Mouse (Mus musculus): ENCODE data around the gene Arhgef12.
A peak's percentile ranks its signal among the peaks of the same experiment; 100 is the strongest.

Gene Arhgef12

DNA sequence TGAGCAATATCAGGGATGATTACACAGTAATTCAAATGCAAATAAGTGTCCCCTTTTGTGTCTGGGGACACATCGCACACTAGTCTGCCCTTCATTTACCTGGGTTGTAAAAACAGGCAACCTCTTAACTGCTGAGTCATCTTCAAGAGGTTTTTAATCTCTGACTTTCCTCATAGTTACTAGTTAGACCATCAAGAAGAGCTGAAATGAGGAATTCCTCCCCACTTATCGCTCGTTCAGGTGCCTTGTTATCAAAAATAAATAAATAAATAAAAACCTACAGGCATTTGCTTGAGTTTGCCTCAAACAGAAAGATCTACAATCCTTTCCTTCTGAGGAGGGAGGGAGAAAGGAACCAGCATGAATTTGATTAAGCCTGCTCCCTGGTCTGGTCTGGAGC, 1.7 kb upstream of the Arhgef12 start:
- DNase-seq (ENCODE audit: low read depth): no peak

- DNase-seq (ENCODE audit: low read depth): no peak
Measured at GRCm38 (mm10) chr9:43108081-43108480, 1.0 kb upstream of the Arhgef12 start.

GRCm38 (mm10) chr9:43107555-43107954, 516 bp upstream of the Arhgef12 start:
- DNase-seq (ENCODE audit: low read depth): no peak

DNA sequence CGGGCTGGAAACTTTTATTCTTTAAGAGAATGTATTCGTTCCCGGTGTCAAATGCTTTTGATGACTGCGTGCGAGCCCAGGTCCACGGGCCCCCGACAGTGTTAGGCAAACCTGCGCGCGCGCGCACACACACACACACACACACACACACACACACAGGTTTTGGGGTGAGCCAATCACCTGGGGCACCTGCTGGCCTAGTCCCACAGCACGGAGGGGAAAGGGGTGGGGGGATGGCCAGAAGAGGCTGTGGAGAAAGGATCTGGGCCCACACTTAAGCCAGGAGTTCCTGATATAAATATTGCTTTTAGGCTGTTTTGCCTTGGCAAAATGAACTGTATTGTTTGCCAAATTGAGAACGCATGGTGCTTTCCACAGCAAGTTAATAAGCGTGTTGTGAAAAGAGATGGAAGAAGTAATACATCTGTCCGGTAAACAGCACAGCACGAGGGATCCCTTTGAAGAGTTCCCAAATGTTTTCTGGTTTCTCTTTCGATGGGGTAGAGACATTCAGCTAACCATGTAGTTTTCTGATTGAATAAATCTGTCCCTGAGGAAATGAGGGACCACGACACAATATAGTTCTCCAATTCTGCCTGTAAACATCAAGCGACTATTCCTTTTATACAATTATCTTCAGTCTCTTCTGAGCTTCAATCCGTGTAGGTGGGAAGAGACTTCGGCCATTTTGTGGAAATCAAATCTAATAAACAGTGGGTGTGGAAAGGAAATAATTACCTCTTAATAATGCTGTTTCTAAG, 433 bp downstream of the Arhgef12 start:
- DNase-seq (ENCODE audit: low read depth): peak; percentile 39

- DNase-seq (ENCODE audit: low read depth): peak; percentile 95
Measured at GRCm38 (mm10) chr9:43105664-43106361, 1.2 kb downstream of the Arhgef12 start.

DNA sequence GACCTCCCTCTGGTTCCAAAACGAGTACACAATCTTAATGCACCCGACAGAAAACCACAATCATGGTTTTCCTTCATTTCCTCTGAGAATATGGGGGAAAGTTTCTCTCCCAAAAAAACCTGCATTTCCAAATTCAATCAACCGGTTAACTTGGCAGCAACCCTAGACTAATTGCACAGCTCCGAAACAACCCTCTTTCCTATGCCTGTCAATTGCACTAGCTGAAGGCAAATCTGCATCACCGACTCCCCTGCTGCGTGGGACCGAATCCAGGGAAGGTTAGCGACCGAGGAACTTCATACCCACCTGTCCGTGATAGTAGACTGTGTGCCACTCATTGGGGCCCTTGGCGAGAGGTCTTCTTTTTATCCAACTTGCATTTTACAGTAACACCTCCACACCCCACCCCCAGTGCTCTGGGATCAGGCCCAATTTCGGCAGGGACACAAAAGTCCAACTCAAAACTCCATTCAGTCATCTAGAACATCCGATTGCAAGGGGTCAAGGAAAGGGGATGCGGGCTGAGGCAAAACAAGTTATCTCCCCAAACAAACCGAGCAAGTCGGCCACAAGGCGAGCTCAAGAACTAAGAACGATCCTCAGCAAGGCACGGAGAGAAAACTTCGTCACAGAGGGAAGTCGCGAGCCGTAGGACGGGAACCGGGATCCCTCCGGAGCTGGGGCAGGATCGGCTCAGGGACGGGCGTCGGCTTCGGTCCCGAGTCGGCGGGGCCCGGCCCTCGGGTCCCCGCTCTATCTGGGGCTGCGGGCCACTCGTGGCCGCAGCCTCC, 2.0 kb downstream of the Arhgef12 start:
- DNase-seq (ENCODE audit: low read depth): peak; percentile 44

- DNase-seq (ENCODE audit: low read depth): no peak
Measured at GRCm38 (mm10) chr9:43104526-43104872, 2.5 kb downstream of the Arhgef12 start.

DNA sequence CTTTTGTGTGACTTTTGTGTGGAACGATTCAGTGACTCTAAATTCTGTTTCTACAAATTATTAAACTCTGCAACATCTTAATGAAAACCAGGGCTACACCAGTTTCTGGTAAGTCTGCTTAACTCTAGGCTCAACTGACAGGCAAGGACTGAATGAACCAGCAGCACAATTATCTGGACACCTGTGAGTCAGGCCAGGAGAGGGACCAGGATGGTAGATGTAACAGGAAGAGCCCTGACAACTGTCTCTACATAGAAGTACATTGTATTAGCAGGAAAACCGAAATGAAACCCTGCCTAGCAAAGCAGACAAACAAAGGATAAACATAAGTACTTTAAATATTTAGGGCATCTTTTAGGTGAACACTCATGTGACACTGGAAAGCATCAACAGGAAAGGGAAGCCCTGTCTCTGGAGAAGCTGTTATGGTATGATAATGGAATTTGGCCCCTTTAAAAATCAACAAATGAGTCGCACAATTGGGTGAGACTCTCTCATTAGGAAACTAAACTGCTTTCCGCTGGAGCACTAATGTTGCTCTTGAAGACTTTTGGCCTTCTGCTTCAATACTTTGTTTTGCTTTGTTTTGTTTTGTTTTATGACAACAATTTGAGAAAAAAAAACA, 3.3 kb downstream of the Arhgef12 start:
- no peak for DNase-seq (ENCODE audit: low read depth)

DNA sequence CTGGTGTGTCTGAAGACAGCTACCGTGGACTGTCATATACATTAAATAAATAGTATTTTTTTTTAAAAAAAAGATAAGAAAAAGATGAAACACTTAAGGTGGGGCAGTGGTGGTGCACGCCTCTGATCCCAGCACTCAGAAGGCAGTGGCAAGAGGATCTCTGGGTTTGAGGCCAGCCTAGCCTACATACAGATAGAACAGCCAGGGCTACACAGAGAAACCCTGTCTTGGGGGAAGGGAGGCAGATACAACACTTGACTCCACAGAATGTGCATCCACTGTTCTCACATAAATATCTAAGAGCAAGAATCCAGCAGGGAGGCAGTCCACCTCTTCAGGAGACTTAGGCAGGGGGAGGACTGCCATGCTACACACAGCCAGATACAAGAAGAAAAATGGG, 4.1 kb downstream of the Arhgef12 start:
- DNase-seq (ENCODE audit: low read depth): no peak

GRCm38 (mm10) chr9:43101936-43102595, 5.0 kb downstream of the Arhgef12 start:
- DNase-seq (ENCODE audit: low read depth): no peak

DNA sequence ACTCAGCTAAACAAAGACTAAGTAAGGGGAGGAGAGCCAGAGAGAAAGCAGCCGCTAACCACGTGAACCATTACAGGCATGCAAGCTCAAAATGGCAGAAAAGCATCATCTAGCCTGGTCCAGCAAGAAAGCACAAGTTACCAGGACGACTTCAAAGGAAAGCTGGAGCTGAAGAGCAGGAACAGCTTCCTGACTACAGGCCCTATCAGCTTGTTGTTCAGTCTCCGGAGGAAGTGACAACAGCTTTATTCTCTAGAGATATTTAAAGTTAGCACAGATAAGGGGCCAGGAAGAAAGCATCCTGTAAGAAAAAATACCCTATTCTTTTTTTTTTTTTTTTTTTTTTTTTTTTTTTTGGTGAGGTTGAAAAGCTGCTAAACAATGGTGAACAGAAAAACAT, 8.1 kb downstream of the Arhgef12 start:
- no peak for DNase-seq (ENCODE audit: low read depth)

- peak; percentile 57 for DNase-seq (ENCODE audit: low read depth)
Measured at GRCm38 (mm10) chr9:43097801-43098557, 9.1 kb downstream of the Arhgef12 start.

GRCm38 (mm10) chr9:43096337-43096736, 10.7 kb downstream of the Arhgef12 start:
- DNase-seq (ENCODE audit: low read depth): no peak

- DNase-seq (ENCODE audit: low read depth): no peak
Measured at GRCm38 (mm10) chr9:43094828-43095227, 12.2 kb downstream of the Arhgef12 start.

DNA sequence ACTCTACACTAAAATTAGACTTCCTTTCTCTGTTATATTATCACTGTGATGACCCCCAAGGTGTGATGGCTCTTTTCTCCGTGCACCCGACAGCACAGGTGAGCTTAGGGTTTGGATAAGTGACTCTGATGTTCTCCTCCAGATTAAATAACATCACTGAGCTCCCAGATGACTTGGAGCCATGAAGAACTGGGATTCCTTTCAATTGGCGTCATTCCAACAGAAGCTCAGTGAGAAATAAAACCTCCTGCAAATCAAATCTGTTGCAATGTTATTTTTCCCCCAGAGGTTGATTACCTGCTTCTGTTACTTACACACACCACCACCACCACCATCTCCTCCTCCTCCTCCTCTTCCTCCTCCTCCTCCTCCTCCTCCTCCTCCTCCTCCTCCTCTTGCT, 13.2 kb downstream of the Arhgef12 start:
- peak; percentile 57 for DNase-seq (ENCODE audit: low read depth)

GRCm38 (mm10) chr9:43085686-43086285, 21.3 kb downstream of the Arhgef12 start:
- no peak for DNase-seq (ENCODE audit: low read depth)

DNA sequence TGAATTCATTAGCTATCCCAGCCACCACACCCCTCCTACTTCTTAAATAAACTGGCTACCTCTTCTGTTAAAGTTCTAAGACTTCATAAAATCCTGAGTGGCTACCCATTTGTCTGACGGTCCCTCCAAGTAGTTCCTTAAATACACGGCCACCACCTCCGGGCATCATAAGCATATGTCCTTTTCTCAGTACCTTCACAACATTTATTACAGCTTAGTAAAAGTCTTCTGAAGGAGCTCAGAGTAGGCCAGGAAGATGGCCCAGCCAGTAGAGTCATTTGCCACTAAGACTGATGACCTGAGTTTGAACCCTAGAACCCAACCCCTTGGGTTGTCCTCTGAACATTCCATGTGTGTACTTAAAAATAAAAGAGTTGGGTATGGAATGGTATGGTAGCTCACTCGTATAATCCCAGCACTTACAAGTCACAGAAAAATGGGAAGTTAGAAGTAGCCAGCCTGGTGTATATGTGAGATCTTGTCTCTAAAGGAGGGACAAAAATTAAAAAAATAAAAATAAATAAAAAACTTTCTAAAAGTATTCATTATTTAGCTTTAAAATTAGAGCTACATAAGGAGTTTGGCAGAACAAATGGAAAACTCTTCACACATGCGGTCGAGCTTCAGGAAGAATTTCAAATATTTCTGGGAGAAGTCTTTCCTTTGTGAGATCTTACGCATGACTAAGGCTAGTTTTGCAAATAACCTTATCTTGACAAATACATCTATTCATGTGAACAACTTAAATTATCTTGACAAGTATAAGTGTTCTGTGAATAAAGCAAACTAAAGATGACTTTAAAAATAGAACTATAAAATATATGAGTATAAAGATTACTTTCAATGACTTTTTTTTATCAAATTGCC, 22.3 kb downstream of the Arhgef12 start:
- DNase-seq (ENCODE audit: low read depth): no peak

DNA sequence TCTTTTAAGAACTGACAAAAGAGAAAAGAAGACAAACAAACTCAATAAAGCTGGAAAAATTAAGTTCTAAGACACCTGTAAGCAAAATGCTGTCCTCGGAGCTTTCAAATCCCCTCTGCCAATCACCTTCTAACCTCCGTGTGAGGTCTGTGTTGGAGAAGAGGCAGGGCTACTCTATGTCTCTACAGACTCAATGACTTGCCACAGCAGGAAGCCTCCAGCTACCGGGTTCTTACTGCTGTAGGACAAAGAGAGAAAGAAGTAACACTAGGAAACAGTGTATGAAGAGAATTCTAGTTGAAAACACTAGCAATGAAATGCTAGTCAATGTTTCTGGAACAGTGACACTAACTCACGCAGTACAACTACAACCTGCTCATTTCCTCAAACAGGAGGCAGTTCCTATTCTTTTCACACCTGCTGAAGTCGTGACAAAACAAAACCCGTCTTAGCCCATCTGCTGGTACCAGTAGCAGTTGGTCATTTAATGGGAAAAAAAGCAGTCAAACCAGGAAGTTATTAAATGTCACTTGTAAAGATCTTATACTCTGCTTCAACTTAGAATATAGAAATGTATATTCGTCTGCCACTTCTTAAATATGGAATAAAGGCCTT, 23.5 kb downstream of the Arhgef12 start:
- DNase-seq (ENCODE audit: low read depth): no peak

DNA sequence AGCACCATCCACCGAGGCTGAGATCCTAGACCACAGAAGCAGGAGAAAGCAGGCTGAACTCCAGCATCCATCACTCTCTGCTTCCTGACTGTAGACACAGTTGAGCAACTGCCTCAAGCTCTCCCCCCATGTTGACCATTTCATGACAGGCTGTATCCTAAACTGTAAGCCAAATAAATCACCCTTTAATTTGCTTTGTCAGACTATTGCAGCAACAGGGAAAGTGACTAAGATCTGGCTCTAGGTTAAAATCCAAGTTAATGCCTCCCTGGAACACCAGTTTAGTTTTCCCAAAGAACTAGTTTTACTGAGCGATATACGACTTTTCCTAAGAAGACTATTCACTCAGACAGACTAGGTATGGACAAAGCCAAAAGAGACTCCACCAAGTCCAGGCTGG, 28.3 kb downstream of the Arhgef12 start:
- peak; percentile 36 for DNase-seq (ENCODE audit: low read depth)

Data from NIH3T3 (cell line).